Mouse (Mus musculus): ENCODE results near the gene Bmp5. TPM values are rescaled to one million over a fixed set of nuclear protein-coding genes. Genes with fewer than 3 reads are reported as not detected.

Bmp5 gene
- polyA plus RNA-seq, 1 experiment from 2014 or later, result 3.7 TPM

DNA sequence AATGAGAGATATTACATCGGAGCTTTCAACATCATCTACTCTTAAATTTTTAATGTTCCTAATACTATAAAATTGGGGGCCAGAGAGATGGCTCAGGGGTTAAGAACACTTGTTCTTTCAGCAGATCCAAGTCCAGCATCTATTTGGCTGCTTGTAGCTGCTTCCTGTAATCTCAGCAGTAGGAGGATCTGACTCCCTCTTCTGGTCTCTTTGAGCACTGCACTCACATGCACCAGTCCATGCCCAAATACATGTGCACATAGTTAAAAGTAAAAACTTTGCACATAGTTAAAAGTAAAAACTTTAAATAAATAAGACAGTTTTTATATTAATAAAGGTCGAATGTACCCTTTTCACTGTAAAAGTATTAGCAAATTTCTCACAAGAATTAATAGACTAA lies 130.3 kb downstream of the Bmp5 start:
- WGBS, result 54% methylated on average over 2 of the region's 2 CpGs
- Histone ChIP-seq H3K4me2 (ENCODE audit: low read length) (no peak overlapping the region), H3K4me1 (ENCODE audit: control insufficient read depth, insufficient read depth, low read length) (no peaks in the 10 kb centered on the region), H3K27ac (replicated peaks; ENCODE audit: low read depth, low read length) (no peak overlapping the region), H3K9me3 (ENCODE audit: control insufficient read depth, low read length) (no peaks in the 10 kb centered on the region), H3K36me3 (ENCODE audit: control insufficient read depth, insufficient read depth, low read length) (no peaks in the 10 kb centered on the region), H3K4me3 (replicated peaks; ENCODE audit: low read depth, low read length) (no peak overlapping the region), H3K27me3 (ENCODE audit: control insufficient read depth, insufficient read depth, low read length) (no peaks in the 10 kb centered on the region), H3K9ac (replicated peaks; ENCODE audit: low read length) (no peak overlapping the region)
- DNase-seq, result no peak
- no peak for ATAC-seq (ENCODE audit: low FRiP score, low TSS enrichment)

DNA sequence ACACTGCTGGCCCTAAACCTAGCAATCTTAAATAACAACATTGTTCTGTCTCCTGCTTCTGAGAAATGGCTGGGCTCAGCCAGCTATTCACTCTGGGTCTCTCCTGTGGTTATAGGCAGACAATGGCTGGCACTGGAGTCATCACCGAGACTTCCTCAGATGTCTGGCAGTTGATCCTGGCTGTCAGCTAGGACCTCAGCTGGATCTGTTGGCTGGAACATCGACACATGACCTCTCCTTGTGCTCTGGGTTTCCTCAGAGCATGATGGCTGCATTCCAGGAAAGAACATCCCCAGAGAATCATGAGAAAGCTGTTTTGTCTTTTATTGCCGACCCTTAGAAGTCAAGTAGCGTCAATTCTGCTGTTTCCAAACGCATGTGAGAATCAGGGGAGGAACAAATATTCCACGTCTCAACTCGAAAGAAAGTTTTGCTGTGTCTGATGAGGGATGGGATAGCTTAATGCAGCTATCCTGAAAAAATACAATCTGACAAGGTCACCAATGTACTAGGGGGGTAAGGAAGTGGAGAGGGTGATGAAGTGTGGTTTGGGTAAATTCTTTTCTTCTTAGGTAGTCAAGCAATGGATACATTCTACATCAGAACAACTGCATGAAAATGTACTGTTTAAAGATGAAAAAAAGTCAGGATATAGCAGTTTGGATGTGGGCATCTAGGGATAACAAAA lies 135.1 kb downstream of the Bmp5 start:
- Histone ChIP-seq H3K27ac (replicated peaks; ENCODE audit: low read depth, low read length) (no peak overlapping the region), H3K27me3 (ENCODE audit: control insufficient read depth, insufficient read depth, low read length) (no peaks in the 10 kb centered on the region), H3K4me1 (ENCODE audit: control insufficient read depth, insufficient read depth, low read length) (no peaks in the 10 kb centered on the region), H3K36me3 (ENCODE audit: control insufficient read depth, insufficient read depth, low read length) (no peaks in the 10 kb centered on the region), H3K9ac (replicated peaks; ENCODE audit: low read length) (no peak overlapping the region), H3K4me3 (replicated peaks; ENCODE audit: low read depth, low read length) (no peak overlapping the region), H3K4me2 (ENCODE audit: low read length) (no peak overlapping the region), H3K9me3 (ENCODE audit: control insufficient read depth, low read length) (no peaks in the 10 kb centered on the region)
- ATAC-seq (ENCODE audit: low FRiP score, low TSS enrichment) (0 out of 2 replicates have a peak, but pooled peaks have one; percentile 20), DNase-seq (peak; percentile 49)
- WGBS, result 45% methylated on average over 7 of the region's 7 CpGs

DNA sequence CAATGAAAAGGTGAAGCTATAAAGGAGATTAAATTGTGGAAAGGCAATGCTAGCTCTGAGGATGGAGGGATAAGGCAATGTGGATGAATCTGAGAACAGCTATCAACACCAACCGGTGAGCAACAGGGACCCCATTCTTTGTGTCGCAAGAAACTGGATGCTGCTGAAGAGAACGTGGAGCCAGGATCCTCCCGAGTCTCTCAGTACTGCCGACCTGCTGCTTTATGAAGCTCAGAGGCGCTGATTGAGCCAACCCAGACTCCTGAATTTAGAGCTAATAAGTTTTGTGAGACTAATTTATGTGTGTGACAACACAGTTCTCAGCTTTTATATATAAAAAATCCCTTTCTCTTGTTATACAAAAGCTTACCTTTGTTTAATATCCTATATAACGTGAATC lies 136.4 kb downstream of the Bmp5 start:
- Histone ChIP-seq H3K9ac (replicated peaks; ENCODE audit: low read length) (no peak overlapping the region), H3K27me3 (ENCODE audit: control insufficient read depth, insufficient read depth, low read length) (no peaks in the 10 kb centered on the region), H3K4me2 (ENCODE audit: low read length) (no peak overlapping the region), H3K4me3 (replicated peaks; ENCODE audit: low read depth, low read length) (no peak overlapping the region), H3K36me3 (ENCODE audit: control insufficient read depth, insufficient read depth, low read length) (no peaks in the 10 kb centered on the region), H3K4me1 (ENCODE audit: control insufficient read depth, insufficient read depth, low read length) (no peaks in the 10 kb centered on the region), H3K27ac (replicated peaks; ENCODE audit: low read depth, low read length) (no peak overlapping the region), H3K9me3 (ENCODE audit: control insufficient read depth, low read length) (no peaks in the 10 kb centered on the region)
- 70% methylated on average over 7 of the region's 7 CpGs for WGBS
- DNase-seq (no peak), ATAC-seq (ENCODE audit: low FRiP score, low TSS enrichment) (no peak)

DNA sequence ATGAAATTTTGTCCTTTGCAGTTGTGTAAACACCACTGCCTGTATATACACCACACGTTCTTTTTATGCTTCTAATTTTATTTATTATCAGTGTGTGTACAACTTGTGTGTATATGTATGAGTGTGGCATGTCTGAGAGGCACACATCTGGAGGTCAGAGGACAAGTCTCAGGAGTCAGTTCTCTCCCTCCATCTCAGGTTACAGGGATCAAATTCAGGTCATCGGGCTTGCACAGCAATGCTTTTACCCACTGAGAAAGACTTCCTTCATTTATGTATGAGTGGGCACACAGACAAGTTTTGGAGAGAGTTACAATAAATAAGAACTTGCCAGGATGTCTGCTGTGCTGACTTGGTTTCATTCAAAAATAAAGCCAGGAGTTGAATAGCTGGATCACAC lies 140.9 kb downstream of the Bmp5 start:
- Histone ChIP-seq H3K27ac (replicated peaks; ENCODE audit: low read depth, low read length) (no peak overlapping the region), H3K9me3 (ENCODE audit: control insufficient read depth, low read length) (no peaks in the 10 kb centered on the region), H3K36me3 (ENCODE audit: control insufficient read depth, insufficient read depth, low read length) (no peaks in the 10 kb centered on the region), H3K4me1 (ENCODE audit: control insufficient read depth, insufficient read depth, low read length) (no peaks in the 10 kb centered on the region), H3K27me3 (ENCODE audit: control insufficient read depth, insufficient read depth, low read length) (no peaks in the 10 kb centered on the region), H3K4me3 (replicated peaks; ENCODE audit: low read depth, low read length) (no peak overlapping the region), H3K9ac (replicated peaks; ENCODE audit: low read length) (no peak overlapping the region), H3K4me2 (ENCODE audit: low read length) (no peak overlapping the region)
- DNase-seq (no peak), ATAC-seq (ENCODE audit: low FRiP score, low TSS enrichment) (no peak)
- WGBS, result 74% methylated on average over 2 of the region's 2 CpGs

DNA sequence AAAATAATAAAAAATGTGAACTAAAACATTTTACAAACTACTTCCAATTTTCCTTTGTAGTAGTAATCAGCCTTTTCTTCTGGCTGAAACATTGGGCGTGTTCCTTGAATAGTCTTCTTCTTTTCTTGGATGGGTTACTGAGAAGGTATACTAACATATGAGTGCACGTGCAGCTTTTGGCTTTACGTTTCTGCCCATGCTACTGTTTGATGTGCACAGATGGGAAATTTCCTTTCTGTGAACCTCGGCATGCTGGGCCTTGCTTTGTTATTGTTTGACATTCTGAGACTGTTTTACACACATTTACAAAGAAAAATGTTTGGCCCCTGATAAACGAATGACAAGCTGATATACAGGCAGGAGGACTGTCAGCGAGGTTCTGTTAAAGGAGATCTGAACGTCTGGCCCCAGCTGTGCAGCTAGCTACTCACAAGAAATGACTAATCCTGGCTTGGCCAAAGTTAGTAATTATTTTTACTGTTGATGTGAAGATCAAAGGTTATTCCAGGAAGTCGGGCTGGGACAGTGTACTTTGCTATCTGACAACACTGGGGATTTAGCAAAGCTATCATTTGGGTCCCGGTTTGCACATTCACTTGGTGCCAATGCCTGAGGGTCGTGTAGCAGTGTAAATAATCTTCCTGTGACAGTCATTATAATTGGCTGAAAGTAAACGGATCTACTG lies 152.2 kb downstream of the Bmp5 start:
- WGBS, result 63% methylated on average over 11 of the region's 11 CpGs
- peak; percentile 15 for DNase-seq

DNA sequence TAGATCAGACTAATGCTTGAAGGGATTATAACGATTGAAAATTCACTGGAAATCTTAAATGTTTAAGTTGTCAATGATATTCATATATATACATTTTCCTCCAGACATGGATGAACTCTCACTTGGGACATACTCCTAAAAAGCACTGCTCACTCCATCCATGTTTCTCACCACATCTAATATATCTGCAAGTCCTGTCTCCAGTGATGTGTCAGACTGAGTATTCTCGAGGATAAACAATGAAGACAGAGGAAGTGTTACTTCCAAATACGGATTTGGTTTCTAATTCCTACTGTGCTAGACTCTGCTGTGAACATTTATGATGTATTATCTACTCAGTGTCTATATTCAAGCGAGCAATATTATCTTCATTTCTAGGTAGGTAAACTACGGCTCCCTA lies 152.9 kb downstream of the Bmp5 start:
- Histone ChIP-seq H3K36me3 (ENCODE audit: control insufficient read depth, insufficient read depth, low read length) (no peaks in the 10 kb centered on the region), H3K4me1 (ENCODE audit: control insufficient read depth, insufficient read depth, low read length) (no peaks in the 10 kb centered on the region), H3K4me3 (replicated peaks; ENCODE audit: low read depth, low read length) (no peak overlapping the region), H3K9ac (replicated peaks; ENCODE audit: low read length) (no peak overlapping the region), H3K4me2 (ENCODE audit: low read length) (no peak overlapping the region), H3K27ac (replicated peaks; ENCODE audit: low read depth, low read length) (no peak overlapping the region), H3K27me3 (ENCODE audit: control insufficient read depth, insufficient read depth, low read length) (no peaks in the 10 kb centered on the region), H3K9me3 (ENCODE audit: control insufficient read depth, low read length) (no peaks in the 10 kb centered on the region)
- ATAC-seq (ENCODE audit: low FRiP score, low TSS enrichment), result no peak
- no peak for DNase-seq
- 86% methylated on average over 5 of the region's 5 CpGs for WGBS

More for the DNA sequence above, 152.2 kb downstream of the Bmp5 start:
- H3K27ac ChIP-seq (replicated peaks; ENCODE audit: low read depth, low read length), result no peak overlapping the region
- ATAC-seq (ENCODE audit: low FRiP score, low TSS enrichment), result no peak
- H3K9ac ChIP-seq (replicated peaks; ENCODE audit: low read length), result no peak overlapping the region
- no peaks in the 10 kb centered on the region for H3K36me3 ChIP-seq (ENCODE audit: control insufficient read depth, insufficient read depth, low read length)
- no peaks in the 10 kb centered on the region for H3K4me1 ChIP-seq (ENCODE audit: control insufficient read depth, insufficient read depth, low read length)
- no peak overlapping the region for H3K4me2 ChIP-seq (ENCODE audit: low read length)
- H3K27me3 ChIP-seq (ENCODE audit: control insufficient read depth, insufficient read depth, low read length), result no peaks in the 10 kb centered on the region
- H3K9me3 ChIP-seq (ENCODE audit: control insufficient read depth, low read length), result no peaks in the 10 kb centered on the region
- H3K4me3 ChIP-seq (replicated peaks; ENCODE audit: low read depth, low read length), result no peak overlapping the region

DNA sequence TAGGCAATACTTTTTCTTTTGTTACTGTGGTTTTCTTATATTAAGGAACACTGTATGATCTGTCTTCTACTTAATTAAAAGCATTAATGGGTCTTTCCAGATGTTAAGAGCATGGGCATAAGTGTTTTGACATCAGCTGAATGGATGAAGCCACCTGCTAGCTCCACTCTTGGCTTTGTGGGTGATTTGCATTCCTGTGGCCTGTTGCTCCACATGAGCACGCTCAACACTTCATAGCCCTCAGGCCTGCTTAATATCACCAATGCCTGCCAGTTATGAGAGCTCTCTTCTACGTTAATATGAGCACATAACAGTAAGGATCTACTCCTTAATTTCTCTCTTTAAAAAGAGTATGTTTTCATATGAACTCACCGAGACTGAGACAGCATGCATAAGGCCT lies 169.5 kb downstream of the Bmp5 start:
- Histone ChIP-seq H3K36me3 (ENCODE audit: control insufficient read depth, insufficient read depth, low read length) (no peaks in the 10 kb centered on the region), H3K27ac (replicated peaks; ENCODE audit: low read depth, low read length) (no peak overlapping the region), H3K4me2 (ENCODE audit: low read length) (no peak overlapping the region), H3K4me3 (replicated peaks; ENCODE audit: low read depth, low read length) (no peak overlapping the region), H3K4me1 (ENCODE audit: control insufficient read depth, insufficient read depth, low read length) (no peaks in the 10 kb centered on the region), H3K9ac (replicated peaks; ENCODE audit: low read length) (no peak overlapping the region), H3K9me3 (ENCODE audit: control insufficient read depth, low read length) (no peaks in the 10 kb centered on the region), H3K27me3 (ENCODE audit: control insufficient read depth, insufficient read depth, low read length) (no peaks in the 10 kb centered on the region)
- 89% methylated on average over 3 of the region's 3 CpGs for WGBS
- ATAC-seq (ENCODE audit: low FRiP score, low TSS enrichment) (no peak), DNase-seq (no peak)
